Mouse (Mus musculus) G1E (cell line): Measurements from ENCODE around the gene Pam. TPM values are rescaled to one million over a fixed set of nuclear protein-coding genes. Genes with fewer than 3 reads are reported as not detected.
"Not testable (repeated sequence)": the region's sequence is repeated elsewhere in the genome, so short reads cannot be mapped to it uniquely, and the experiment has no call there.

Experiments
- ATAC-seq: 2 replicates; pipeline ENCODE4 v1.8.0; 2016; ENCODE audit warnings: mild to moderate bottlenecking; ENCODE audit not compliant: insufficient number of reproducible peaks, poor library complexity, low FRiP score, severe bottlenecking; ENCODE audit errors: extremely low read depth
- DNase-seq: peaks from one replicate; pipeline ENCODE4 v3.0.0; 2012; ENCODE audit warnings: low spot score
- H3K27me3 ChIP-seq: 2 replicates; pipeline ENCODE4 v1.6.1; 2012; ENCODE audit warnings: mild to moderate bottlenecking, low read length, inconsistent platforms; ENCODE audit not compliant: insufficient read depth
- H3K36me3 ChIP-seq: replicated peaks from 2 replicates; pipeline ENCODE3; 2012; ENCODE audit warnings: mild to moderate bottlenecking, inconsistent platforms
- H3K4me1 ChIP-seq: 2 replicates; pipeline ENCODE4 v1.6.1; 2012; ENCODE audit warnings: low read depth, low read length, inconsistent platforms, mixed read lengths; ENCODE audit not compliant: insufficient read depth
- H3K4me3 ChIP-seq: 2 replicates; pipeline ENCODE4 v1.5.1; 2012; ENCODE audit warnings: low read depth, mild to moderate bottlenecking, inconsistent platforms, low read length, moderate library complexity, mixed read lengths
- H3K9me3 ChIP-seq: replicated peaks from 2 replicates; pipeline ENCODE4 v1.6.1; 2012; ENCODE audit warnings: inconsistent platforms
- CTCF ChIP-seq: IDR thresholded peaks from 2 replicates; pipeline ENCODE4 v1.5.1; 2012; ENCODE audit warnings: low read depth, low read length, inconsistent platforms, mixed read lengths
- GATA1 ChIP-seq: IDR thresholded peaks from 2 replicates; pipeline ENCODE4 v1.6.1; 2012; ENCODE audit warnings: borderline replicate concordance, low read length, inconsistent platforms, mixed read lengths
- GATA2 ChIP-seq: IDR thresholded peaks from 2 replicates; pipeline ENCODE4 v1.6.1; 2012; ENCODE audit warnings: low read depth, low read length, inconsistent platforms, borderline replicate concordance
- POLR2AphosphoS5 ChIP-seq: IDR thresholded peaks from 2 replicates; pipeline ENCODE4 v1.6.1; 2012; ENCODE audit warnings: low read depth, low read length, inconsistent platforms; ENCODE audit not compliant: insufficient replicate concordance
- TAL1 ChIP-seq: conservative IDR thresholded peaks from 2 replicates; pipeline ENCODE4 v1.6.1; 2012; ENCODE audit warnings: low read depth, low read length, inconsistent platforms, mixed read lengths
- polyA plus RNA-seq: library from polyadenylated mRNA; stranded (reverse); fragments of >175 nt; gene quantifications from 2 replicates; pipeline ENCODE4 v1.2.3, GENCODE M21; 2012
- total RNA-seq, 2 experiments: library from RNA; stranded (forward) in 1 of 2; stranded (reverse) in 1 of 2; fragments of 200-1000 nt in 1 of 2; fragments of >200 nt in 1 of 2; fragmentation: Nextera tagmentation in 1 of 2; gene quantifications; 2 replicates each; pipeline ENCODE4 v1.2.3; 2014 to 2017

Gene Pam
- total and polyA plus RNA-seq, 3 experiments, result 0.60 TPM; not detected in 2

GRCm38 (mm10) chr1:98018987-98019386 lies 76.5 kb downstream of the Pam start:
- Histone ChIP-seq H3K4me3 (no peak overlapping the region), H3K27me3 (no peaks in the 10 kb centered on the region), H3K36me3 (no peaks in the 10 kb centered on the region), H3K9me3 (peaks cover 26% of the 10 kb centered on the region), H3K4me1 (no peaks in the 10 kb centered on the region)
- no peak for DNase-seq
- ATAC-seq, result no peak
- TF ChIP-seq GATA1 (no peak), GATA2 (no peak), TAL1 (no peak), POLR2AphosphoS5 (no peak), CTCF (no peak)

- DNase-seq (no peak), ATAC-seq (no peak)
- TF ChIP-seq POLR2AphosphoS5 (no peak), CTCF (no peak), GATA1 (no peak)
- Histone ChIP-seq H3K27me3 (no peaks in the 10 kb centered on the region), H3K4me1 (no peaks in the 10 kb centered on the region), H3K9me3 (peaks cover 24% of the 10 kb centered on the region), H3K4me3 (no peak overlapping the region), H3K36me3 (no peaks in the 10 kb centered on the region)
Measured at GRCm38 (mm10) chr1:98016004-98016848, 79.2 kb downstream of the Pam start.

- H3K27me3 ChIP-seq, result no peaks in the 10 kb centered on the region
- no peak overlapping the region for H3K4me3 ChIP-seq
- H3K9me3 ChIP-seq, result peaks cover 24% of the 10 kb centered on the region
- TF ChIP-seq POLR2AphosphoS5 (no peak), GATA1 (no peak), TAL1 (no peak), CTCF (no peak), GATA2 (no peak)
- ATAC-seq (no peak), DNase-seq (no peak)
- no peaks in the 10 kb centered on the region for H3K4me1 ChIP-seq
- H3K36me3 ChIP-seq, result no peaks in the 10 kb centered on the region
Measured at GRCm38 (mm10) chr1:98015564-98015963, 79.9 kb downstream of the Pam start.

GRCm38 (mm10) chr1:98002561-98003425 lies 92.7 kb downstream of the Pam start:
- TF ChIP-seq GATA2, result no peak
- no peak for TF ChIP-seq GATA1
- TF ChIP-seq POLR2AphosphoS5, result no peak
- no peak for TF ChIP-seq TAL1
- TF ChIP-seq CTCF, result no peak
- ATAC-seq (no peak), DNase-seq (no peak)
- Histone ChIP-seq H3K9me3 (peaks cover 12% of the 10 kb centered on the region), H3K27me3 (no peaks in the 10 kb centered on the region), H3K36me3 (no peaks in the 10 kb centered on the region), H3K4me1 (no peaks in the 10 kb centered on the region), H3K4me3 (no peak overlapping the region)

GRCm38 (mm10) chr1:97999465-97999864 lies 96.0 kb downstream of the Pam start:
- no peak for TF ChIP-seq GATA2
- TF ChIP-seq TAL1, result no peak
- TF ChIP-seq CTCF, result no peak
- no peak for TF ChIP-seq POLR2AphosphoS5
- no peak for TF ChIP-seq GATA1
- H3K4me1 ChIP-seq, result no peaks in the 10 kb centered on the region
- no peaks in the 10 kb centered on the region for H3K27me3 ChIP-seq
- no peaks in the 10 kb centered on the region for H3K36me3 ChIP-seq
- ATAC-seq (no peak), DNase-seq (no peak)
- H3K4me3 ChIP-seq, result no peak overlapping the region
- peaks cover 19% of the 10 kb centered on the region for H3K9me3 ChIP-seq

- ATAC-seq, result not testable (repeated sequence)
Measured at GRCm38 (mm10) chr1:97998961-97999360, 96.5 kb downstream of the Pam start.

More at GRCm38 (mm10) chr1:97998961-97999360, 96.5 kb downstream of the Pam start:
- H3K36me3 ChIP-seq, H3K4me3 ChIP-seq, DNase-seq, H3K27me3 ChIP-seq, H3K4me1 ChIP-seq: not testable (repeated sequence)
- peaks cover 19% of the 10 kb centered on the region for H3K9me3 ChIP-seq
